Mouse (Mus musculus) cortical plate, adult 2 months (tissue): ENCODE measurements around the gene Npat.

ENCODE experiments used
- CTCF ChIP-seq: fragments of 200-500 bp; IDR thresholded peaks from 2 replicates; pipeline ENCODE4 v1.5.1; 2011; ENCODE audit warnings: mild to moderate bottlenecking, control low read depth, low read length; ENCODE audit not compliant: insufficient read depth; ENCODE audit errors: extremely low read depth
- POLR2A ChIP-seq: fragments of 200-500 bp; IDR thresholded peaks from 2 replicates; pipeline ENCODE4 v1.6.1; 2011; ENCODE audit warnings: mild to moderate bottlenecking, low read length, control low read depth; ENCODE audit not compliant: insufficient read depth; ENCODE audit errors: extremely low read depth

DNA sequence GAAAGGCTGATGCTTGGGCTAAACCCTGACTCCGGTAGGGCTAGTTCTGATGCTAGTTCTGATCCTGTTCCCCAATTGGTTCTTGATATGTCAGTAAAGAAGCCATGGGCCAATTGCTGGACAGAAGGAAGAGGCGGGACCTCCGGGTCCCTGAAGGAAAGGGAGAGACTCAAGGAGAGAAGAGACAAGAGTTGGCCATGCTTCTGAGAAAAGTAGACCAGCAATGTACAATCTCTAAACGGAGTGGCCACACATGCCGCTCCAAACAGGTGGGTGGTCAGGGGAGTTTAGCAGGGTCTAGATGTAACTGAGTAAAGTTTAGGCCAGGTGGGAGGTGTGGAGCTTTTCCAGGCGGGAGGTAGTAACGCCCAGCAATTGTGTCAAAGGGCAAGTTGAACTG is 28.8 kb upstream of the Npat start:
- TF ChIP-seq CTCF (no peak), POLR2A (no peak)
